Mouse (Mus musculus) embryonic facial prominence, embryonic 14.5 days (tissue): ENCODE data around the gene Tmtc4. TPM values are rescaled to one million over a fixed set of nuclear protein-coding genes. Genes with fewer than 3 reads are reported as not detected.
A peak's percentile ranks its signal among the peaks of the same experiment; 100 is the strongest.

Source experiments
- ATAC-seq: fragments of 200-750 bp; cut with Nextera tagmentation; 2 replicates; pipeline ENCODE4 v1.8.0; 2017; ENCODE audit warnings: low read depth, moderate number of reproducible peaks, moderate TSS enrichment
- DNase-seq: peaks from one replicate; pipeline ENCODE4 v3.0.0-alpha.2; 2015; ENCODE audit warnings: low spot score
- H3K27ac ChIP-seq: fragments of 300-500 bp; sonication (generic); replicated peaks from 2 replicates; pipeline ENCODE4 v1.5.1; 2014; ENCODE audit warnings: low read depth, mild to moderate bottlenecking, low read length, moderate library complexity
- H3K27me3 ChIP-seq: fragments of 300-500 bp; sonication (generic); replicated peaks from 2 replicates; pipeline ENCODE4 v1.6.1; 2014; ENCODE audit warnings: low read length; ENCODE audit not compliant: control insufficient read depth, insufficient read depth
- H3K36me3 ChIP-seq: fragments of 300-500 bp; sonication (generic); 2 replicates; pipeline ENCODE4 v1.6.1; 2014; ENCODE audit warnings: low read length, mixed read lengths; ENCODE audit not compliant: control insufficient read depth, insufficient read depth
- H3K4me1 ChIP-seq: fragments of 300-500 bp; sonication (generic); 2 replicates; pipeline ENCODE4 v1.6.1; 2014; ENCODE audit warnings: antibody characterized with exemption, low read length; ENCODE audit not compliant: control insufficient read depth, insufficient read depth
- H3K4me2 ChIP-seq: fragments of 300-500 bp; sonication (generic); 2 replicates; pipeline ENCODE4 v1.6.1; 2014; ENCODE audit warnings: low read depth, mild to moderate bottlenecking, low read length, moderate library complexity, mixed read lengths
- H3K4me3 ChIP-seq: fragments of 300-500 bp; sonication (generic); 2 replicates; pipeline ENCODE4 v1.5.1; 2014; ENCODE audit warnings: low read depth, mild to moderate bottlenecking, low read length
- H3K9ac ChIP-seq: fragments of 300-500 bp; sonication (generic); 2 replicates; pipeline ENCODE4 v1.6.1; 2014; ENCODE audit warnings: low read depth, mild to moderate bottlenecking, low read length, moderate library complexity, mixed read lengths
- H3K9me3 ChIP-seq: fragments of 300-500 bp; sonication (generic); 2 replicates; pipeline ENCODE4 v1.6.1; 2016; ENCODE audit warnings: low read length; ENCODE audit not compliant: control insufficient read depth
- WGBS: fragments of 180-500 bp; shearing (Covaris S2); extraction: QIAGEN DNeasy Blood & Tissue Kit; methylation state at CpG from one replicate; pipeline ENCODE4 v1.1.7; 2014; 5-methylcytosine and 5-hydroxymethylcytosine counted together
- polyA plus RNA-seq: library from polyadenylated mRNA; unstranded; fragments of >200 nt; fragmentation: Nextera tagmentation; extraction: Ambion mirVana; gene quantifications from 2 replicates; pipeline ENCODE4 v1.2.1, GENCODE M21; 2014

The Tmtc4 gene
- polyA plus RNA-seq, 1 experiment from 2014 or later = 26.2 TPM

DNA sequence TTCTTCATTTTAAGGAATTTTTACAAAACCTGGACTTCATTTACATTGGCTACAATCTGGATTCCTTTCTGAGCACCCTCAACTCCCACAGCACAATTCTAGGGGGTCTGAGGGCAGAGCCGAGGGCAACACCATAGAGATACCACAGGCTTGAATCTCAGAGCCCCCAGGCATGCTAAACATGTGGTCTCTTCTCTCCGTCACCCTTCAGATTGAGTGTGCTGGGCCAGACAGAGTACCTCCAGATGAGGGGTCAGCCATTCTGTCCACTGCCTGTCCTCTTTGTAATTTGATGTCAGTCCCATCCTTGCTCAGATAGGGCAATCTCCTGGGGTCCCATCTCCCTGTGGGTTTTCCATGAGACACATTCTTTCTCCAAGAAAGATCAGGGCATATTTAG lies 102.1 kb downstream of the Tmtc4 start:
- Histone ChIP-seq H3K4me3 (no peak overlapping the region), H3K27ac (0 out of 2 replicates have a peak overlapping the region, but pooled peaks have one; percentile 15), H3K9me3 (no peaks in the 10 kb centered on the region), H3K27me3 (no peaks in the 10 kb centered on the region), H3K4me1 (peaks cover 18% of the 10 kb centered on the region), H3K4me2 (no peak overlapping the region), H3K9ac (no peak overlapping the region), H3K36me3 (no peaks in the 10 kb centered on the region)
- DNase-seq = no peak
- WGBS = 42% methylated on average over 2 of the region's 2 CpGs
- no peak for ATAC-seq

DNA sequence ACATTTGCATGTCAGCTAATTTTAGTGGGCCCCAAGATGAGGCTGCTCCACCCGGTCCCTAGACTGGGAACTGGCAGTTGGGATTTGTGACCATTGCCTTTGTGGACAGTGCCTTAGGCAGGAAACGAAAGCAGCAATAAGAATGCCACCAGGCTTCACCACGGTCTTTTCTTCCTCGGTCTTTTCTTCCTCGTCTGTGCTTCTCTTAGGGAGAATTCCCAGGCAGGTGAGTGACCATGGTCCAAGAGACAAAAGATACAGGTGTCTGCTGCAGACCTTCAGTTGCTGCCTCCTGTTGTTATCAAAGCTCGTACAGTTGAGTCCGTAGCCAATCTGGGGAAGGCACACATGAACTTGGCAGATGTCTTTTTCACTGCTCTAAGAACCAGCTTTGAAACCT lies 103.5 kb downstream of the Tmtc4 start:
- no peaks in the 10 kb centered on the region for H3K9me3 ChIP-seq
- DNase-seq (no peak), ATAC-seq (no peak)
- H3K36me3 ChIP-seq = no peaks in the 10 kb centered on the region
- H3K4me3 ChIP-seq = no peak overlapping the region
- H3K27me3 ChIP-seq = no peaks in the 10 kb centered on the region
- no peak overlapping the region for H3K4me2 ChIP-seq
- no peak overlapping the region for H3K9ac ChIP-seq
- WGBS = 75% methylated on average over 7 of the region's 7 CpGs
- H3K27ac ChIP-seq = no peak overlapping the region
- H3K4me1 ChIP-seq = peaks cover 23% of the 10 kb centered on the region

DNA sequence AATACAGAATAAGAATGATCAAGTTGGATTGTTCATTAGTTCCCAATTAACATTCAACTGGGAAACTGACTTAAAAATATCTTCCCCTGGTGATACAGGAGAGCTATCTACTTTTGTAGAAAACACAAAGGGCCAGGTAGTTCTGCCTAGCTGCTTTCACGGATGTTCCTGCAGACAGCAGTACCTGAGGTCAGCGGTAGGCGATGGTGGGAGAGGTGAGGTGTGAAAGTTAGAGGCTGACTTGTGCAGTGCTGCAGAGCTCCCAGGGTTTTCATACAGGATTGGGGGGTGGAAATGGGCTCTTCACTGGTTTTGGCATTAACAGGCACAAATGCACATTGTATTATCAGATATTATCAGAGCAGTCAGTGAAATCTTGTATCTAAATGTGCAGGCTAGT lies 106.0 kb downstream of the Tmtc4 start:
- H3K36me3 ChIP-seq = no peaks in the 10 kb centered on the region
- no peak overlapping the region for H3K27ac ChIP-seq
- no peak overlapping the region for H3K9ac ChIP-seq
- 90% methylated on average over 3 of the region's 3 CpGs for WGBS
- H3K9me3 ChIP-seq = no peaks in the 10 kb centered on the region
- no peak overlapping the region for H3K4me2 ChIP-seq
- ATAC-seq (no peak), DNase-seq (no peak)
- no peaks in the 10 kb centered on the region for H3K27me3 ChIP-seq
- no peak overlapping the region for H3K4me3 ChIP-seq
- peaks cover 16% of the 10 kb centered on the region for H3K4me1 ChIP-seq

DNA sequence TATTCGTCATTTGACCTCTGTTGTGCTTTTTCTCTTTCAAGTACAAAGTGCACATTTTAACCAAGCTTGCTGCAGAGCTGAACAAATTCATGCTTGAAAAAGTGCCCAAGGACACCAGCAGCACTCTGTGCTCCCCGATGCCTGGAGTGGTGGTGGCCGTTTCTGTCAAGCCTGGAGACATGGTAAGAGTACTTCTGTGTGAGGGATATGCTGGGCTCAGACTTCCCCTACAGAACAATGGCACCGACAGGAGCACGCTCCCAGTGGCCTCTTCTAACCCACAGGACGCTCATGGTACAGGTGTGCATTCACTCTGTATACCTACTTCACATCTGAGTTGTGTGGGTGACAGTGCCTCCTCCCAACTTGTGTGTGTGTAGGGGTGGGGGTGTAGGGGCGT lies 107.1 kb downstream of the Tmtc4 start:
- H3K4me2 ChIP-seq = no peak overlapping the region
- H3K27me3 ChIP-seq = no peaks in the 10 kb centered on the region
- no peak for DNase-seq
- no peak overlapping the region for H3K4me3 ChIP-seq
- no peak overlapping the region for H3K27ac ChIP-seq
- WGBS = 63% methylated on average over 7 of the region's 7 CpGs
- no peaks in the 10 kb centered on the region for H3K9me3 ChIP-seq
- H3K36me3 ChIP-seq = no peaks in the 10 kb centered on the region
- ATAC-seq = no peak
- H3K9ac ChIP-seq = no peak overlapping the region
- H3K4me1 ChIP-seq = peaks cover 6% of the 10 kb centered on the region

DNA sequence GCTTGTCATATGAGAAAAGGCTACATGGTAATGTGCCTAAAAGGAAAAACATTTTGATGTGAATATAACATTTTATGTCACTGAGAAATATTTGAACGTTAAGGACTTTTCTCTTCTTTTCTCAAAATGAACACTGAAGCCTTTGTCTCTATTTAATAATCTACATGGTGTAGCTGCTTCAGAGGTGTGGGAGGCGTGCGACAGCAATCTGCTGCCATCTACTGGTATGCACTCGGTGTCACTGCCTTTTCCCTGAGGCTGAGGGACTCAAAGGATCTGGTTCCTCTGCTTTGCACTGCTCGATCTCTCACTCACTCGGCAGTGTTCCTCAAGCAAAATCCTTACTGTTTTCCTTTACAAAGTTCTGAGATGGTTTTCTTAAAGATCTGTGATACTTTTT lies 107.7 kb downstream of the Tmtc4 start:
- Histone ChIP-seq H3K4me1 (peaks cover 4% of the 10 kb centered on the region; the same call in 1 of the 2 replicates), H3K9me3 (no peaks in the 10 kb centered on the region), H3K9ac (no peak overlapping the region), H3K4me2 (no peak overlapping the region), H3K36me3 (no peaks in the 10 kb centered on the region), H3K27me3 (no peaks in the 10 kb centered on the region), H3K27ac (no peak overlapping the region), H3K4me3 (no peak overlapping the region)
- 2% methylated on average over 6 of the region's 6 CpGs for WGBS
- DNase-seq (peak; percentile 89), ATAC-seq (peak; percentile 95)

DNA sequence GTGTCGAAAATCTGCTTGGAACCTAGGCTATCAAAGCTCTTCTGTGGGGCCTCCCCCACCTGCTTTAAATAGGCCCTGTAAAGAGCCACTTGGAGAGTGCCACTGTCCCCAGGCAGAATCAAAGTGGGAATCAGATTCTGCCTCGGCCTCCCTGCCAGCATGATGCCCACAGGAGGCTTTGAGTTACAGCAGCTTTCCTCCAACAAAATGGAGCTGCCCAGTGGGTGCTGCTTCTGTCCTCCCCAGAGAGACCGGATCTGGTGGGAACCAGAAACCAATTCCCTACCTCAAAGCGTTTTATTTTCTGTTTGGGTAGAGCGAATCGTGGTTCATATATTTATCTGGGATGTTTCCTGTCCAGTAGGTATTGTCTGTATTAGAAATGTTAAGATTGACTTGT lies 108.2 kb downstream of the Tmtc4 start:
- no peaks in the 10 kb centered on the region for H3K9me3 ChIP-seq
- 52% methylated on average over 6 of the region's 6 CpGs for WGBS
- ATAC-seq = peak; percentile 27; the same call in 1 of the 2 replicates

DNA sequence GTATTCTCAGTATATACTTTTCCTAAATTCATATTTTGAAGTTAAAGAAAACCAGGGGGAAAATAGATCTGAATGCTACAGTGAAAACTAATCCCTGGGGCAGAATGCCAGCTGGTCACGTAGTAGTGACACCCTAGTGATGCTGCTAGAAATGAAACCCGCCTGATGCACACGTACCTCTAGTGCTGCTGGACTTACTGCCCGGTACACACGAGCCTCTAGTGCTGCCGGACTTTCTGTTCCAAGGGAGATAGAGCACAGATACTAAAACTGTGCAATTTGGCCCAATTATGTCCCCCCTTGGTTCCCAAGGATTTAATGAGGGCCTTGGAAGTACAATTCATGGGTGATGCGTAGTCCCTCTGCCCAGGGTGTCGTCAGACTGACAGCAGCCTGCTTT lies 108.8 kb downstream of the Tmtc4 start:
- WGBS = 61% methylated on average over 8 of the region's 8 CpGs
- Histone ChIP-seq H3K36me3 (no peaks in the 10 kb centered on the region), H3K4me2 (no peak overlapping the region)

More for the DNA sequence above, 108.2 kb downstream of the Tmtc4 start:
- DNase-seq = no peak
- no peaks in the 10 kb centered on the region for H3K36me3 ChIP-seq
- H3K4me1 ChIP-seq = peaks cover 4% of the 10 kb centered on the region; the same call in 1 of the 2 replicates
- no peak overlapping the region for H3K4me3 ChIP-seq
- no peaks in the 10 kb centered on the region for H3K27me3 ChIP-seq
- no peak overlapping the region for H3K4me2 ChIP-seq
- H3K9ac ChIP-seq = no peak overlapping the region
- no peak overlapping the region for H3K27ac ChIP-seq

DNA sequence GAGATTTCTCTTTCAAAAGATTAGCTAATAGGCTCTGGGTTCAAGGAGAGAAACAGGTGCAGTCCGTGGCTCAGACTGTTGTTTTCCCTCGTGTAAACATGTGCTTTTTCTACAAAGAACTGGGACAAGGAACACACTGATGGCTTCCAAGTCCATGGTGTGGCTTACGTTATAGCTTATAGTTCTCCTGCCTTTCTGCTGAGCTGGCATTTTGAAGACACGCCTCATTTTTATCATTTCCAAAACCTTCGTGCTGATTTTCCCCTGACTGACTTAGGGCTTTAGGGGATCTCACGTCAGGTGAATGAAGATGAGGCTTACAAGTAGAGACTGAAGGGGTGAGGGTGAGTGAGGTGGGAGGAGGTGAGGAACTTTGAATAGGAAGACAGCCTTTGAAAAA lies 111.2 kb downstream of the Tmtc4 start:
- Histone ChIP-seq H3K9ac (no peak overlapping the region), H3K4me1 (peaks cover 4% of the 10 kb centered on the region; the same call in 1 of the 2 replicates), H3K9me3 (no peaks in the 10 kb centered on the region), H3K4me2 (no peak overlapping the region), H3K27ac (no peak overlapping the region), H3K27me3 (no peaks in the 10 kb centered on the region), H3K4me3 (no peak overlapping the region), H3K36me3 (no peaks in the 10 kb centered on the region)
- ATAC-seq (no peak), DNase-seq (no peak)
- 63% methylated on average over 6 of the region's 6 CpGs for WGBS

More for the DNA sequence above, 108.8 kb downstream of the Tmtc4 start:
- Histone ChIP-seq H3K4me1 (peaks cover 4% of the 10 kb centered on the region; the same call in 1 of the 2 replicates), H3K27ac (no peak overlapping the region), H3K9me3 (no peaks in the 10 kb centered on the region), H3K27me3 (no peaks in the 10 kb centered on the region), H3K4me3 (no peak overlapping the region), H3K9ac (no peak overlapping the region)
- ATAC-seq (no peak), DNase-seq (no peak)

DNA sequence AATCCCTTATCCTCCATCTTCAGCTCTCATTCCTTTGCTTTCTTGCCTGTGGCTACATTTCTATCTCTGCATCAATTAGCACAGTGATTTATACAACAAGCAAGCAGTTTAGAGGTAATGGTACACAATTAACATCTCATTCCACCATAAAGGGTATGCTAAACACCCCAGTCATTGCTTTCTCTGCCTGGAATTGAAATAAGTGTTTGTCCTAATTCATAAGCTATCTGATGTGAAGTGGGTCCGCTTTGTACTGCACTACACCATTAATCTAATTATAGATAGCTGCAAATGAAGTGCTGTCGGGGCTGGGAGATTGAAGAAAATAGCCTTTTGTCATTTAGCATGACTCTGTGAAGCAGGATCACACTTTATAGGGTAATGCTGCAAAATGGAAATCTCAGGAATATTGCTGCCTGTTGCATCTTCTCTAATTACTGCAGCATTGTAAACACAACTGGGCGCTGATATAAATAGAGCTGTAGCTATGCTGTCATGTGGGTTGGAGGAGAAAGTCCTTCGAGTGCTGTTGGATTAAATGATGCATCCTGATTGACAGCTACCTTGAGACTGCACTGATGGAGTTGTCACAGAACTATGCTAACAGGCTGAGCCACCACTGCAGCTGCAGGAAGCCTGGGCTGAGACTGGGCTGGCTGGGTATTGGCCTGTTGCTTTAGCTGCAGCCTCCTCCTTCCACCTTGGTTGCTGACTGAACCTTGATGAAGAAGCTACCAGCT lies 111.8 kb downstream of the Tmtc4 start:
- no peaks in the 10 kb centered on the region for H3K27me3 ChIP-seq
- H3K9me3 ChIP-seq = no peaks in the 10 kb centered on the region
- no peak for DNase-seq
- no peak; the same call in 1 of the 2 replicates for ATAC-seq
- peaks cover 4% of the 10 kb centered on the region; the same call in 1 of the 2 replicates for H3K4me1 ChIP-seq
- H3K9ac ChIP-seq = no peak overlapping the region
- no peaks in the 10 kb centered on the region for H3K36me3 ChIP-seq
- 58% methylated on average over 4 of the region's 4 CpGs for WGBS
- no peak overlapping the region for H3K4me3 ChIP-seq
- H3K27ac ChIP-seq = no peak overlapping the region
- no peak overlapping the region for H3K4me2 ChIP-seq
